Mouse (Mus musculus): ENCODE measurements around the gene Mex3d.

Mex3d gene

DNA sequence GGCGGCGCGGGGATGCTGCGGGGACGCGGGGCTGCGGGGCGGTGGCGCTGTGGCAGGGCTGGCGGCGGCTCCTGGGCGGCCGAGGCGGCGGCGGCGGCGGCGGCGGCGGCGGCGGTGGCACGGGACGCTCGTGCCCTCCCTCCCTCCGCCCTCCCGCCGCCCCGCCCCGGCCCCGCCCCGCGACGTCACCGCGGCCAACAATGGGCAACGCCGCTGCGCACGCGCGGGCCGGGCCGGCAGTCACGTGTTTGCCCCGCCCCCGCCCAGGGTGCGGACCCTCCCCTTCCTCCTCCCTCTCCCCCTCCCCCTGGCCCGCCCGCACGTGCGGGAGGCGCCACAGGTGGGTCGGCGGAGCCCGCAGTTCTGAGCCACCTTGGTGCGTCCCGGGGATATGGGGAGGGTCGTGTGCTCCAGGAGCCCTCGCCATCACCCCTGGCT lies at the start of gene Mex3d:
TSS of gene Mex3d (minus strand) at position 138 of the 438 bp plus-strand sequence.
- in situ Hi-C loops (cut with MboI, MseI) = no loop called here

- in situ Hi-C loops (cut with MboI, MseI) = no loop called here
Measured at GRCm38 (mm10) chr10:80436276-80436675, 48.8 kb upstream of the Mex3d start.

DNA sequence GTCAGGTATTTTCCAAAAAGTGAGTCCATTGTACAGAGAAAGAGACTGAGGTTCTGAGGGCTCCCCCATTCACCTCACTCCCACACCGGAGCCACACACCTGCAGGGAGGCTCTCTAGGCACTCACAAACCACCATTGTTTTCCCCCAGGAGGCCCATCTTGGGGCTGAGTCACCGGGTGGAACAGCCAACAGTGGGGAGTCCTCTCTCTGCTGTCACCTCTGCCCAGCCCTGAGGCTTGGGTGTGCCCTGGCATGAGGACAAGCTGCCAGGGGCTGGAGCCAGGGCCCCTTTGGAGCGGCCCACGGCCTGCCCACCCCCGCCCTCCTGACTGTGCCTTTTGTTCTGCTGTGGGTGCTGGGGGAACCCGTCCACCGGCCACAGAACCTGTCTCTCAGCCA lies 48.3 kb upstream of the Mex3d start:
- in situ Hi-C loops (cut with MboI, MseI) = no loop called here

DNA sequence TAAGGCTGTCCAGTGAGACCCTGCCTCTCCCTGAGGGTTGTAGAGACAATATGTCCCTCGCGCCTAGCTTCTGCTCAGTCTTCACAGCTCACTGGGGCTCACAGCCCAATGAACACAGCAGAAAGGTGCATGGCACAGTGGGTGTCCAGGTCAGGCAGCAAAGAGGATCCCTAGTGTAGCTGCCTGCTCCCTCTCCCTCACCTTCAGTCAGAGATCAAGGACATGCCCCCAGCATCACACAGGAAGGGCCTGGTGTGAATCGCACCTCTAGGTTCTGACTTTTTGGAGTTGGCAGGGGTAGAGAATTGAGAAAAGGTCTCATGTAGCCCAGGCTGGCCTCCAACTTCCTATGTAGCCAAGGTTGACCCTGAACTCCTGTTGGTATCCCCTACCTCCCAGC lies 47.4 kb upstream of the Mex3d start:
- in situ Hi-C loops (cut with MboI, MseI) = no loop called here

- in situ Hi-C loops (cut with MboI, MseI) = no loop called here
Measured at GRCm38 (mm10) chr10:80434233-80434592, 46.8 kb upstream of the Mex3d start.

DNA sequence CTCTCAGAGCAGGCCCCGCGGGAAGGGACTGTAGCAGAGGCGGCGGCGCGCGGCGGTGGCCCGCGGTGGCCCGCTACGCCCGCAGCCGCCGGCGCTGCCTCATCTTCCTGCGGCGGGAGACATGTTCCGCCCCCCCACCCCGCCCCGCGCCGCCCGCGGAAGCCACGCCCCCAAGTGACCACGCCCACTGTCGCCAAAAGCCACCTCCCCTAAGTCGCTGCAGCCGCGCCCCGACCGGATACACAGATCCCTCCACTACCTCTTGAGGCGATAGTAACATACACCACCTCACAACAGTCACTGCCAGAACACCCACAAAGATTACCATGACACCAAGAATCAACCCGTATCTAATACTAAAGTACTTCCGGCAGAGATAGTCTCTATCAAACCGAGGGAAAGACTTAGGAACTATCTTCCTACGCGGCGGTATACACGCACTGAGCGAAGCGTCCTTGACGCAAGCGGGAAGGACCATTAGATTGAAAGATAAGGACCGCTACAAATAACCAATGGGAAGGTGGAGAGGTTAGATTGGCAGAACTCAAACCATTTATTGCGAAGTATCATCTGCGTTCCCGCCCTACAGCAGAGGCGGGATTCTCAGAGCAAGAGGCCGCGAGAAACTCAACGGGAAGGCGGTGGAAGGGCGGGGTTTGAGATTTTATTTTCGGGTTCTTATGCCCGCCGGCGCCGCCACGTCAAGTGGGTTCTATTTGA lies 46.2 kb upstream of the Mex3d start, which contains the start of gene Tcf3:
TSS of gene Tcf3 (minus strand) at position 135 of the 720 bp plus-strand sequence.
- in situ Hi-C loops (cut with MboI, MseI) = no loop called here

- in situ Hi-C loops (cut with MboI, MseI) = no loop called here
Measured at GRCm38 (mm10) chr10:80432936-80433512, 45.6 kb upstream of the Mex3d start.

DNA sequence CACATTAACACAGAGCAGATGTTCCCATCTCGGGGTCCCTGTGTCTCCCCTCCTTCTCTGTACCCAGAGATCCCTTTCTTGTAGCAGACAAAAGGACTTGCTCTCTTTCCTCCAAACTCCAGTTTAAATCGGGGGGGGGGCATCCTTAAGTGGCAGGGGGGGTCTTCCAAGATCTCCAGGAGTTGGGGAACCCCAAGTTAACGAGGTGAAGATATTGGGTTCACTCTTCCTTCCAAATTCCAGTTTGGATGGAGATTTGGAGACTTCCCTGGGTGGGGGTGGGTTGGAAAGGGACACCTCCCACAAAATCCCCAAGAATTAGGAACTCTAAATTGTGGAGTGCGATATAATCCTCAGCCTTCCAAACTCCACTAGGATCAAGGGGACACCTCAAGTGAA lies 44.9 kb upstream of the Mex3d start:
- in situ Hi-C loops (cut with MboI, MseI) = no loop called here

DNA sequence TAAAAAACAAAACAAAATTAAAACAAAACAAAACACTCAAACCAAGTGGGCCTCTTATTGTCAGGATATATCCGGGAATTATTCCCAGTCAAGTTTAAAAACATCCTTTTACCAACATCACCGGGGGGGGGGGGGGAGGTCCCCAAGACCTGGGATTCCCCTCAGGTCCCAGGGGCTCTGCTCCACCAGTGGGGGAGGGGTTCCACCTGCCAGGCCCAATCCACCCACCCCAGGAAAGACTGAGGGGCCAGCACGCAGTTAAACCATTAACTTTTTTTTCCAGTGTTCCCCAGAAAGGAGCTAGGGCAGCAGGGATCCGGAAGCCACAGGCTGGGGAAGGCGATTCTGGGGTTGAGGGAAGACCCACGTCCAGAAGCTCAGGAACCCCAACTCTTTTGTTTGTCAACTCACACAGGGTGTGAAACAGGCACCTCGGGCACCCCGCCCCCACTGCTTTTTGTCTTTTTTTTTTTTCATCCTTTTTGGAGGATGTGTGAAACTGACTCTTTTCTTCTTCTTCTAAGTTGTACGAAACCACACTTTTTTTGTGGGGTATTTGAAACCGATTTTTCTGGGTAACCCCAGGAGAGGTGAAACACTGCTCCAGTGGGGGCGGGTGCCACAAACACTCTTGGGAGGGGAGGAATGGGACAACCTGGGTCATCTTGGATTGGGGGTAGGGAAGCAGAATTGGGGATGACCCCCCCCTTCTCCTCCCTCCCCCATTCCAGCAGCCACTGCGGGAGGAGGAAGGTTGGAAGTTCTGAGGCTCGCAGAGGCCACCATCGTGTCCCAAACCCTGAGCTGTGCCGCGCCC lies 44.3 kb upstream of the Mex3d start:
- in situ Hi-C loops (cut with MboI, MseI) = no loop called here

GRCm38 (mm10) chr10:80430375-80430980 lies 43.0 kb upstream of the Mex3d start:
- in situ Hi-C loops (cut with MboI, MseI) = no loop called here

GRCm38 (mm10) chr10:80429800-80430199 lies 42.3 kb upstream of the Mex3d start:
- in situ Hi-C loops (cut with MboI, MseI) = no loop called here

GRCm38 (mm10) chr10:80425041-80425440 lies 37.6 kb upstream of the Mex3d start:
- in situ Hi-C loops (cut with MboI, MseI) = no loop called here

GRCm38 (mm10) chr10:80423562-80423961 lies 36.1 kb upstream of the Mex3d start:
- in situ Hi-C loops (cut with MboI, MseI) = no loop called here

GRCm38 (mm10) chr10:80421651-80422472 lies 34.4 kb upstream of the Mex3d start:
- in situ Hi-C loops (cut with MboI, MseI) = no loop called here

- in situ Hi-C loops (cut with MboI, MseI) = no loop called here
Measured at GRCm38 (mm10) chr10:80421208-80421607, 33.7 kb upstream of the Mex3d start.

- in situ Hi-C loops (cut with MboI, MseI) = no loop called here
Measured at GRCm38 (mm10) chr10:80420729-80421128, 33.3 kb upstream of the Mex3d start.

GRCm38 (mm10) chr10:80419419-80419818 lies 32.0 kb upstream of the Mex3d start:
- in situ Hi-C loops (cut with MboI, MseI) = no loop called here

GRCm38 (mm10) chr10:80418311-80418710 lies 30.9 kb upstream of the Mex3d start:
- in situ Hi-C loops (cut with MboI, MseI) = no loop called here

- in situ Hi-C loops (cut with MboI, MseI) = no loop called here
Measured at GRCm38 (mm10) chr10:80417841-80418240, 30.4 kb upstream of the Mex3d start.

GRCm38 (mm10) chr10:80417371-80417770 lies 29.9 kb upstream of the Mex3d start:
- in situ Hi-C loops (cut with MboI, MseI) = no loop called here

- in situ Hi-C loops (cut with MboI, MseI) = no loop called here
Measured at GRCm38 (mm10) chr10:80415566-80415965, 28.1 kb upstream of the Mex3d start.

Data from T-helper 1 cell (primary cell).